Mouse (Mus musculus): ENCODE results near the gene Pitx1. TPM values are rescaled to one million over a fixed set of nuclear protein-coding genes. Genes with fewer than 3 reads are reported as not detected.

The Pitx1 gene
- polyA plus RNA-seq, 2 experiments = 0.09 TPM; not detected in 1

GRCm38 (mm10) chr13:55825245-55825681 lies 10.7 kb downstream of the Pitx1 start:
- WGBS (ENCODE audit: insufficient replicate concordance) = 5% methylated on average over 32 of the region's 32 CpGs
- Histone ChIP-seq H3K9ac (replicated peaks) (no peak overlapping the region), H3K4me1 (replicated peaks; ENCODE audit: control insufficient read depth in 2 of 2, insufficient read depth in 2 of 2, low read length in 1 of 2) (no peaks in the 10 kb centered on the region), H3K36me3 (replicated peaks; ENCODE audit: control insufficient read depth, insufficient read depth, low read depth) (no peaks in the 10 kb centered on the region), H3K4me3 (ENCODE audit: insufficient read depth in 1 of 2, low read depth in 2 of 2, low read length in 2 of 2) (no peak overlapping the region), H3K9me3 (ENCODE audit: control insufficient read depth, low read length) (no peaks in the 10 kb centered on the region), H3K27ac (no peak overlapping the region), H3K4me2 (ENCODE audit: low read depth) (no peak overlapping the region), H3K27me3 (ENCODE audit: control insufficient read depth, insufficient read depth, low read length) (peaks cover 76% of the 10 kb centered on the region)
- TF ChIP-seq CTCF (IDR thresholded peaks at IDR 0.05; ENCODE audit: low read depth) = no peak
- TF ChIP-seq EP300 (IDR thresholded peaks at IDR 0.05; ENCODE audit: low read depth) = no peak
- DNase-seq (ENCODE audit: low read depth in 3 of 3, low spot score in 3 of 3) (no peak), ATAC-seq (ENCODE audit: insufficient read depth) (no peak)

DNA sequence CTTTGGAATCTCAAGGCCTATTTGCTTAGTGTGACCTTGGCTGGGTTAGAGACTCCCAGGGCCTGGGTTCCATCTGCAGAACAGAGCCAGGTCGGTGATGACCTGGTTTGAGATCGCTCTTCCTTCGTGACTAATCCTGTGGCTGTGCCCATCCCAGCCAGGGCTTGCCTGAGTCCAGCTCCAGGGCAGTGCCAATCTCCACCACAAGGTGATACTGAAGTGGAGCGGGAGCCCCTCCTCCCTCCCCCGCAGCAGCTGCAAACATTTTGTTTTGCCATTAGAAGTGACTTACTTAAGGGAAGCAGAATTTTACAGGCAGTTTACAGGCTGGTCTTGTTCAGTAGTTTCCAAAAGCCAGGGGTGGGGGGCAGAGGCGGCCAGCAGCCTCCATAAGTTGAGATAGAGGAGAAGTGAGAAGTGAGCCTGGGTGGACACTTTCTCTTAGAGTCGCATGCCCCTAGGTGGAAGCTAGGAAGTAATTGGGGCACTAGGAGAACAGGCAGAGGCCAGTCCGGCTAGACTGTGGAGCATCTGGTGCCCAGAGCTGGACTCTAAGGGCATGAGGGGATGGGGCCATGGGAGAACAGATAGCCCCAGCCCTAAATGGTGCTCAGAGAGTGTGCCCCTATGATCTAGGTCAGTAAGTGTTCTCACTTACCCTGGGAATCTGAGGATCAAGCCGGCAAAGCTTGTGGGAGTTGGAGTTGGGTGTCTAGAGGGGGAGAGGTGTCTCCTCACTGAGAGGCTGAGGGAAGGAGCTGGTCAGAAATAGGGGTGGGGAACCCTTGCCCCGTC lies 11.6 kb downstream of the Pitx1 start:
- DNase-seq (ENCODE audit: low read depth in 3 of 3, low spot score in 3 of 3) (no peak), ATAC-seq (ENCODE audit: insufficient read depth) (no peak)
- 16% methylated on average over 10 of the region's 10 CpGs for WGBS (ENCODE audit: insufficient replicate concordance)
- no peak overlapping the region for H3K27ac ChIP-seq
- H3K4me3 ChIP-seq (ENCODE audit: insufficient read depth in 1 of 2, low read depth in 2 of 2, low read length in 2 of 2) = no peak overlapping the region
- no peaks in the 10 kb centered on the region for H3K4me1 ChIP-seq (replicated peaks; ENCODE audit: control insufficient read depth in 2 of 2, insufficient read depth in 2 of 2, low read length in 1 of 2)
- H3K27me3 ChIP-seq (ENCODE audit: control insufficient read depth, insufficient read depth, low read length) = peaks cover 67% of the 10 kb centered on the region
- no peaks in the 10 kb centered on the region for H3K36me3 ChIP-seq (replicated peaks; ENCODE audit: control insufficient read depth, insufficient read depth, low read depth)
- TF ChIP-seq EP300 (IDR thresholded peaks at IDR 0.05; ENCODE audit: low read depth) (no peak), CTCF (IDR thresholded peaks at IDR 0.05; ENCODE audit: low read depth) (no peak)
- no peak overlapping the region for H3K4me2 ChIP-seq (ENCODE audit: low read depth)
- no peak overlapping the region for H3K9ac ChIP-seq (replicated peaks)
- no peaks in the 10 kb centered on the region for H3K9me3 ChIP-seq (ENCODE audit: control insufficient read depth, low read length)

DNA sequence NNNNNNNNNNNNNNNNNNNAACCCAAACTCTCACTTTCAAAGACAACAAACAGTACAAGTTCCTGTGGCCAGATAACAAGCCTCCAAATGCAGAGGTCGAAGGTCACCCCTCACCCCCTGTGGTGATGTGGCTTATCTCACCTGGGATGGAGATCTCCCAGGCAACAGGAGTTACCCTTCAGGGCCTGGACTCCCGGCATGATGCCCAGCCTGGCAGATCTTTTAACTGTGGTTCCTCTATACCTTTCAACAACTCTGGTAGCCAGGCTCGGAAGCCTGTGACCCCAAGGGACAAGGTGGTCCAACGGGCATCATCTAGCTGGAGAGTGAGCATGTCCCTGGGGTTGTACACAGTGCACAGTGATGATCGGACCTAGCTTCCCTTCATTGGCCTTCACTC lies 13.5 kb downstream of the Pitx1 start:
- no peaks in the 10 kb centered on the region for H3K36me3 ChIP-seq (replicated peaks; ENCODE audit: control insufficient read depth, insufficient read depth, low read depth)
- no peaks in the 10 kb centered on the region for H3K4me1 ChIP-seq (replicated peaks; ENCODE audit: control insufficient read depth in 2 of 2, insufficient read depth in 2 of 2, low read length in 1 of 2)
- ATAC-seq (ENCODE audit: insufficient read depth) = no peak
- no peak for TF ChIP-seq CTCF (IDR thresholded peaks at IDR 0.05; ENCODE audit: low read depth)
- TF ChIP-seq EP300 (IDR thresholded peaks at IDR 0.05; ENCODE audit: low read depth) = no peak
- H3K9ac ChIP-seq (replicated peaks) = no peak overlapping the region
- 50% methylated on average over 5 of the region's 5 CpGs for WGBS (ENCODE audit: insufficient replicate concordance)
- H3K27me3 ChIP-seq (ENCODE audit: control insufficient read depth, insufficient read depth, low read length) = peaks cover 48% of the 10 kb centered on the region
- DNase-seq (ENCODE audit: low read depth in 3 of 3, low spot score in 3 of 3) = no peak
- no peak overlapping the region for H3K4me2 ChIP-seq (ENCODE audit: low read depth)
- no peak overlapping the region for H3K27ac ChIP-seq
- H3K4me3 ChIP-seq (ENCODE audit: insufficient read depth in 1 of 2, low read depth in 2 of 2, low read length in 2 of 2) = no peak overlapping the region
- no peaks in the 10 kb centered on the region for H3K9me3 ChIP-seq (ENCODE audit: control insufficient read depth, low read length)

GRCm38 (mm10) chr13:55814834-55815233 lies 21.2 kb downstream of the Pitx1 start:
- H3K27ac ChIP-seq = no peak overlapping the region
- no peaks in the 10 kb centered on the region for H3K36me3 ChIP-seq (replicated peaks; ENCODE audit: control insufficient read depth, insufficient read depth, low read depth)
- no peaks in the 10 kb centered on the region; a peak in 1 of 4 replicates for H3K4me1 ChIP-seq (replicated peaks; ENCODE audit: control insufficient read depth in 2 of 2, insufficient read depth in 2 of 2, low read length in 1 of 2)
- DNase-seq (ENCODE audit: low read depth in 3 of 3, low spot score in 3 of 3) (no peak), ATAC-seq (ENCODE audit: insufficient read depth) (no peak)
- no peak overlapping the region for H3K9ac ChIP-seq (replicated peaks)
- no peak overlapping the region for H3K4me2 ChIP-seq (ENCODE audit: low read depth)
- WGBS (ENCODE audit: insufficient replicate concordance) = 58% methylated on average over 6 of the region's 6 CpGs
- no peaks in the 10 kb centered on the region for H3K27me3 ChIP-seq (ENCODE audit: control insufficient read depth, insufficient read depth, low read length)
- H3K9me3 ChIP-seq (ENCODE audit: control insufficient read depth, low read length) = no peaks in the 10 kb centered on the region
- TF ChIP-seq CTCF (IDR thresholded peaks at IDR 0.05; ENCODE audit: low read depth) (no peak), EP300 (IDR thresholded peaks at IDR 0.05; ENCODE audit: low read depth) (no peak)
- no peak overlapping the region for H3K4me3 ChIP-seq (ENCODE audit: insufficient read depth in 1 of 2, low read depth in 2 of 2, low read length in 2 of 2)

DNA sequence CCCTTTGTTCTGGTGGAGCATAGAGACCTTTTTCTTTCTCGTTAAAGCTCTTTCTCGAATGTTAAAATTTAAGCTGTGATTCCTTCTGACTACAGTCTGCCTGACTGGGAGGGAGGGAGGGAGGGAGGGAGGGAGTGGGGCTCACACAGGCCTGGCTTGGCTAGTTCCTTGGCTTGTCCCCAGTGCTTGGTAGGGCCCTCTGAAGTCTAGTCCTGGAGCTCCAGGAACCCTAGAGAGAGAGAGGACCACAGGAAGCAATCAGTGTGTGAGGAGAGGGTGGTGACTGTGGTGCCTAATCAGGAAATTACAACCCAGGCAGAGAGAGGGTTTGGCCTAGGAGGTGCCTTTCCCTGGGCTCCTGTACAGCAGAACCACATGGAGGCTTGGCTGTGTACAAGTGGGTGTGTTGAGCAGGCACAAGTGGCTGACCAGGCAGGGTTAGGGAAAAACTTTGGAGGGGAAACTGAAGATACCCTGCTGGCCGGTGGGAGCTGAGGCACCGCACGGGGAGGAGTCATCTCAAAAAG lies 22.4 kb downstream of the Pitx1 start:
- WGBS (ENCODE audit: insufficient replicate concordance) = 60% methylated on average over 5 of the region's 5 CpGs
- no peak overlapping the region for H3K4me3 ChIP-seq (ENCODE audit: insufficient read depth in 1 of 2, low read depth in 2 of 2, low read length in 2 of 2)
- no peak overlapping the region for H3K4me2 ChIP-seq (ENCODE audit: low read depth)
- no peak for TF ChIP-seq CTCF (IDR thresholded peaks at IDR 0.05; ENCODE audit: low read depth)
- no peak for TF ChIP-seq EP300 (IDR thresholded peaks at IDR 0.05; ENCODE audit: low read depth)
- H3K27ac ChIP-seq = no peak overlapping the region
- no peaks in the 10 kb centered on the region for H3K9me3 ChIP-seq (ENCODE audit: control insufficient read depth, low read length)
- H3K27me3 ChIP-seq (ENCODE audit: control insufficient read depth, insufficient read depth, low read length) = no peaks in the 10 kb centered on the region
- no peak overlapping the region for H3K9ac ChIP-seq (replicated peaks)
- H3K4me1 ChIP-seq (replicated peaks; ENCODE audit: control insufficient read depth in 2 of 2, insufficient read depth in 2 of 2, low read length in 1 of 2) = no peaks in the 10 kb centered on the region; a peak in 1 of 4 replicates
- ATAC-seq (ENCODE audit: insufficient read depth) (no peak), DNase-seq (ENCODE audit: low read depth in 3 of 3, low spot score in 3 of 3) (no peak)
- H3K36me3 ChIP-seq (replicated peaks; ENCODE audit: control insufficient read depth, insufficient read depth, low read depth) = no peaks in the 10 kb centered on the region

Data from liver, embryonic 14.5 days (tissue).